Mouse (Mus musculus): ENCODE results near the gene Pitpna. TPM values are rescaled to one million over a fixed set of nuclear protein-coding genes. Genes with fewer than 3 reads are reported as not detected.

Gene Pitpna
- total RNA-seq, 1 experiment from 2014 or later: 74.6 TPM

- no peak; the same call in 1 of the 2 replicates for ATAC-seq (replicated peaks; ENCODE audit: low read depth, poor library complexity, severe bottlenecking)
Measured at GRCm38 (mm10) chr11:75654471-75655390, 66.8 kb downstream of the Pitpna start.

DNA sequence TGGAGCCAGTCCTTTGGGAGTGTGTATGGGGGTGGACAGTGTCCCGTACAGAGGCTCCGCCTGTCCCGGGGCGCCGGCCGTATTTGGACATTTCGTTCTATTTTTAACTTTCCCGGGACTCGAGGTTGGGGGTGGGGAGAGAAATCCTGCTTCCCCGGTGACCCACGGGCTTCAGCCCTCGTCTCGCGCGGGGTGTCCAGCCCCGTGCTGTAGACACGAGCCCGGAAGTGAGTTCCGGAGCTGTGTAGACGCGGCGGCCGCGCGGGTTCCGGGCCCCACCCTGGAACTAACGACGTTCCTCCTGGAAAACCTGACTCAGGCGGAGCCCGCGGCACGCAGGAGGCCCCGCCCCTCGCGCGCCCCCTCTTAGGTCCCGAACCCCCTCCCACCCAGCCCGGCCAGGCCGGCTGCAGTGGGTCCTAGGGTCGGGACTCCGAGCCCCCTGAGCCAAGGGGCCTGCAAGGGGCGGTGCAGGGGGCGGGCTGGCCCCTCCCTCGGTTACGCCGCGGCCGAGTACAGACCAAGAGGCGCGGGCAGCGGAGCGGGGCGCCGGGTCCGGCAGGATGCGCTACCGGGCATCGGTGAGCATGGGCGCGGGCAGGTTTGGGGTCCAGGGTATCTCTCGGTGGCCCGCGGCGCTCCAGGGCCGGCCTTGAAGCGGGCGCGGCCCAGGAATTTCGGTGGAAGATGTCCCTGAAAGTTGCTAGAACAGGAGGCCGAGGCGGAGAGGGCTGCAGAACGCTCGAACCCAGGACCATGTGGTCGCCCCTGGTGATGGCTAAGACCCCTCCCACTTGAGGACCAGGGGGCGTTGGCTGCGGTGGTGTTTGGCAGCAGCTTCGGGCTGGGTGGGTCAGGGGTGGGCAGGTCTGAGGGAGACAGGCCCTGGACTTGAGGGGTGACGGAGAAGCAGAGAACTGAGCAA lies 68.0 kb downstream of the Pitpna start:
- ATAC-seq (replicated peaks; ENCODE audit: low read depth, poor library complexity, severe bottlenecking): no peak

GRCm38 (mm10) chr11:75656621-75657590 lies 69.0 kb downstream of the Pitpna start:
- no peak for ATAC-seq (replicated peaks; ENCODE audit: low read depth, poor library complexity, severe bottlenecking)

- ATAC-seq (replicated peaks; ENCODE audit: low read depth, poor library complexity, severe bottlenecking): no peak
Measured at GRCm38 (mm10) chr11:75657841-75658240, 69.9 kb downstream of the Pitpna start.

GRCm38 (mm10) chr11:75658311-75658710 lies 70.4 kb downstream of the Pitpna start:
- ATAC-seq (replicated peaks; ENCODE audit: low read depth, poor library complexity, severe bottlenecking): no peak

- no peak for ATAC-seq (replicated peaks; ENCODE audit: low read depth, poor library complexity, severe bottlenecking)
Measured at GRCm38 (mm10) chr11:75658996-75659750, 71.3 kb downstream of the Pitpna start.

- no peak for ATAC-seq (replicated peaks; ENCODE audit: low read depth, poor library complexity, severe bottlenecking)
Measured at GRCm38 (mm10) chr11:75660081-75660590, 72.2 kb downstream of the Pitpna start.

DNA sequence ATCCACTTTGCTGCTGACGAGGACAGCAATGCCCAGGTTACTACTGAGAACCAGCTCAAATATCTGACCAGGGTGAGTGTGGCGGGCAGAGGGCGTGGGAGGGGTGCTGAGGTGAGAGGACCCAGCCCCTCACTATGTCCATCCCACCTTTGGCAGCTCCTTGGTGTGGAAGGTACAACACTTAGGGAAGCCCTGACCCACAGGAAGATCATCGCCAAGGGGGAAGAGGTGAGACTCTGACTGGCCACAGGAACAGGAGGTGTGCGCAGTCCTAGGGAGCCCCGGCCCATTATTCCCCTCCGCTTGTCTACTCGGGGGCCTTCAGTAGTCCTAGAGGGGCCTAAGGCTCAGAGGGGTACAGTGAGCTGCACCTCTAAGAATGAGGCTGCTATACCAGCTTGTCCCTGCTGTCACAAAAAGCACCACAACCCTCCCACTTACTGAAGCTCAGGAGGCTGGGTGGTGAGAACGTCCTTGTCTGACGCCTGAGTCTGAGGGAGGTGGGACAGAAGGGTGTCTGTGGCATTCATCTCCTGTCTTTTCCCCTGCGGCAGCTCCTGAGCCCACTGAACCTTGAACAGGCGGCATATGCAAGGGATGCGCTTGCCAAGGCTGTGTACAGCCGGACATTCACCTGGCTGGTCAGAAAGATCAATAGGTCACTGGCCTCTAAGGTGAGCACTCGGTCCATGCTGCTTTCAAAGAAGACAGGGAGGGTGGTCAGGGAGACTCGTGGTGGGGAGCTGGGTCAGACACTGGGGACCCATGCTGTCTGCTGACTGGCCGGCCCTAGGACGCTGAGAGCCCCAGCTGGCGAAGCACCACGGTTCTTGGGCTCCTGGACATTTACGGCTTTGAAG lies 73.3 kb downstream of the Pitpna start:
- ATAC-seq (replicated peaks; ENCODE audit: low read depth, poor library complexity, severe bottlenecking): no peak

GRCm38 (mm10) chr11:75662131-75662530 lies 74.2 kb downstream of the Pitpna start:
- ATAC-seq (replicated peaks; ENCODE audit: low read depth, poor library complexity, severe bottlenecking): no peak

DNA sequence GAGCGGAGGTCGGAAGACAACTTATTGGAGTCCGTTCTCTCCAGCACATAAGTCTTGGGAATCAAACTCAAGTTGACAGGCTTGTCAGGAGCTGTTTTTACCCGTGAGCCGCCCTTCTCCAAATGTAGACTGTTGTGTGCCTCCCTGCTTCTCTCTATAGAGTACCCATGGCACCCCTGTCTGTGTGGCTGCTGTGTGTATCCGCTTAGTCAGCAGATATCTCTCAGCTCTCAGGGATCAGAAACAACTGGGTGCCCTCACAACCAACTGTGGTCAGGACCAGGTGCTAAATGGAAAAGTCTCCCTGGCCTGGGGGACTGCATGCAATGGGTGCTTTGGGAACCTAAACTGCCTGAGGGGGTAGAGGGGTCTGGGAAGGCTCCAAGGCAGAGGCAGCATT lies 78.4 kb downstream of the Pitpna start:
- ATAC-seq (replicated peaks; ENCODE audit: low read depth, poor library complexity, severe bottlenecking): no peak

DNA sequence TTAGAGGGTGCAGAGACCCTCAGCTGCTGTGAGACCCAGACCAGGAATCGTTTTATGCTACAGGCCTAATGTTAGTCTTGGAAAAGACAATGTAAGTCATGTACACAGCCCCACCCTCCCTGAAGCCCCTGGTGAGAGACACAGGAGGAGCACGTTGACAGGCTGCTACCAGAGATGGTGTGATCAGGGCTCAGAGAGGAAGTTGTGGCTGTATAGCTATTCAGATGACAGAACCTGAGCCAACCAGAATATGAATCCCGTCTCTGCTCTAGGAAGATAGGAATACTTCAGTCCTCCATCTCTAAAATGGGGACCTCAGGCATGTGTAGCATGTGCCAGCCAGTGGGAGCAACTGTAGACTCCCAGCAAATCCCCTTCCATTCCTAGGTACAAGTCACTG lies 80.7 kb downstream of the Pitpna start:
- peak; percentile 48 for ATAC-seq (replicated peaks; ENCODE audit: low read depth, poor library complexity, severe bottlenecking)

- peak; percentile 42 for ATAC-seq (replicated peaks; ENCODE audit: low read depth, poor library complexity, severe bottlenecking)
Measured at GRCm38 (mm10) chr11:75669176-75669852, 81.4 kb downstream of the Pitpna start.

- ATAC-seq (replicated peaks; ENCODE audit: low read depth, poor library complexity, severe bottlenecking): peak; percentile 43
Measured at GRCm38 (mm10) chr11:75669853-75670200, 81.9 kb downstream of the Pitpna start.

DNA sequence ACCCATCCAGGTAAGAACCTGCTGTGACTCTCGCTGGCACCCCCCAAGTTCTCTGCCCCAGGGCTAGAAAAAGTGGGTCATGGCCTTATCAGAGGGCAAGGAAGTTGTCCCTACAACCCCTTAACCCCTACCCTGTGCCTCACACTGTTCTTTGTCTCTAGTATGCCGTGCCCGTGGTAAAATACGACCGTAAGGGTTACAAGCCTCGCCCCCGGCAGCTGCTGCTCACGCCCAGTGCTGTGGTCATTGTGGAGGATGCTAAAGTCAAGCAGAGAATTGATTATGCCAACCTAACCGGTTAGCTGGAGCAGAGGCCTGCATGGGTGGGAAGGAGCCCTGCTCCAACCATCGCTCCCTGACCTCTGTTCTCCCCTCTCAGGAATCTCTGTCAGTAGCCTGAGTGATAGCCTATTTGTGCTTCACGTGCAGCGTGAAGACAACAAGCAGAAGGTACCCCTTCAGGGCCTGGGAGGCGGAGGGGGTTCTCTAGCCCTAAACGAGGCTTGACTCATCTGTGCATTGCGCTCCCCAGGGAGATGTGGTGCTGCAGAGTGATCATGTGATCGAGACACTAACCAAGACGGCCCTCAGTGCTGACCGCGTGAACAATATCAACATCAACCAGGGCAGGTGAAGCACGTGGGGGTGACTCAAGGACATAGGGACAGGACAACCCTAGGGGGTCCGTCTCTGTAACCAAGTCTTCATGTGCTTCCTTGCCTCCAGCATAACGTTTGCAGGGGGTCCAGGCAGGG lies 83.7 kb downstream of the Pitpna start:
- ATAC-seq (replicated peaks; ENCODE audit: low read depth, poor library complexity, severe bottlenecking): no peak

DNA sequence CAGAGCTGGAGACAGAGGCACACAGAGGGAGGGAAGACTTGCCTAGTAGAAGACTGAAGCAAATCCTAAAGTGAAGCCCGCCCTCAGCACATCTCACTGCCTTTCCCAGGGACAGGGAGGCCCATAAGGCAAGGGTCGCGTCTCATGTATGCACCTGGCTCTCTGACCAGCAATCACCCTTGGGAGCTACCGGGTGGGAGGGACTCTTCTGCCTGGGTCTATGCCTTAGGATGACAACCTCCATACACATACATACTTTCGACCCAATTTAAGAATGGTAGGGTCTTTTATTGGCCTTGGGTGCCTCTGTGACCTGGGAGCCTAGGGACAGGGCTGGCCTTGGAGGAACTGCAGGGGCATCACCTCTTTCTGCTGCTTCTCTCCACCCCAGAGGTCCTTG lies 85.5 kb downstream of the Pitpna start:
- ATAC-seq (replicated peaks; ENCODE audit: low read depth, poor library complexity, severe bottlenecking): no peak

DNA sequence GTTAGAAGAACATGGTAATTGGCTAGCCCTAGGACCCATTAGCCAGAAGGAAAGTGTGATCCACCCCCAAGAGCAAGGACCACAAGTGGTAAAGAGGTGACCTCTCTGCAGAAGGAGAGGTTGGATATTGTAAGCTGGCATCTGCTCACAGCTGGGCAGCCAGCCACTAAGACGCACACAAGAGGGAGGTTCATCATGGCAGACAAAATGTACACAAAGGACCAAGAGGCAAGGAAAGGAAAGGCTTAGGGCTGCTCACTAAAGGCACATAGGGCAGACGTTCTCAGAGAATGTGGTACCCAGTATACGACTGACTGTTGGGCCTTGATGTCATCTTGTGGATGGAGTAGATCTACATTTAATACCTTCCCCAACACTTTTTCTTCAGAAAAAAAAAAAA lies 87.0 kb downstream of the Pitpna start:
- no peak for ATAC-seq (replicated peaks; ENCODE audit: low read depth, poor library complexity, severe bottlenecking)
